Mouse (Mus musculus): Measurements from ENCODE around the gene Ankrd13b.
A peak's percentile ranks its signal among the peaks of the same experiment; 100 is the strongest.
"Not testable (repeated sequence)": the region's sequence is repeated elsewhere in the genome, so short reads cannot be mapped to it uniquely, and the experiment has no call there.

The Ankrd13b gene

DNA sequence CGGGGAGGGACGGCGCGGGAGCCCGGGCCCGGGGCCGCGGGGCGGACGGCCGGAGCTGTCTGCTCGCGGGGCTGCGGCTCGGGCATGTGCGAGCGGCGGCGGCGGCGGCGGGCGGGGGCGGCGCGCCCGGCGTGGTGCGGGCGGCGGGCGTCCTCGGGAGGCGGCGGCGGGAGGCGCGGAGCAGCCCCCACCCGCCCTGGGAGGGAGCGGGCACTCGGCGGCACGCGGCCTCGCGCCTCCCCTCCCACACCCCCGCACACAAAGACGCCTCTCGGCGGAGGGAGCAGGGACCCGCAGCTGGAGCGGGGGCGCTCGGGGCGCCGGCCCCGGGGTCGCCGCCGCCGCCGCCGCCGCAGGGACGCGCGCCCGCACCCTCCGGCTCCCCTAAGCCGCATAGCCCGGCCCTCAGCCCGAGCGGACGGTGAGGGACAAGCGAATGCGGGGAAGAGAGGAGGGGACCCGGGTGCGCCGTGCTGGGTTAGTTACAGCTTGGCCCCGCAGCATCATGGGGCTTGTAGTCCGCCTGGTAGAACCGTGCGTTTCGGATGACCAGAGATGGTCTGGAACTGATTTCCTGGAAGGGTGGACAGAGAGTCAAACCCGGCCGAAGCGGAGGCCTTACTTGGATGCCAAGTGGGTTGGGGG, at the start of gene Ankrd13b:
Gene Ankrd13b, minus strand, starts transcription at position 88 of the 645 bp plus-strand sequence.
- DNase-seq = peak; percentile 73

DNA sequence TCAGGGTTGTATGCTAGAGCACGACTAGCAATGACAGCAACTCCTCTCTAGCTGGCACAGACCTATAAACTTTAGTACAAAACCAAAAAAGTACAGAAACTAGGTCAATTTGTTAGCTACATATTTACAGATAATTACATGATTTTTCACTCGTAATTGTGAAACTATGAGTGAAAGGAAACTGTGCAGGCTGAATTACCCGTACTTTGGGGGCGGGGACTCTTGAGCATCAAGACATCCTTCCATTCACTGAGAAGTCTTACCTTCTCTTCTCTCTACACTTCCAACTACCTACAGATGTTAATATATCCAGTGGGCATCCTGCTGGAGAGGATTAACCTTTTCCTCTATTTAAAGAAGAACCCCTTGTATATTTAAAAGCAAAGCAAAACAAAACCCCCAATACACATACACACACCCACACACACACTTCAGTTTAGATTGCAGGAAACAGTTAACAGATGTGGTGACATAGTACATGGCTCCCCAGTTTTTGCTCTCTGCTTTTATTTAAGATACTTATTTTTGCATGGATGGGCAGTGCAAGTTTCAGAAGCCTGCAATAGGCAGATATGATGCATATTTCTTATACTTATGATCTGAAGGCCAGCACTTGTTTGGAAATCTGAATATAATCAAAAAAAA, 42.8 kb upstream of the Ankrd13b start:
- no peak for DNase-seq

DNA sequence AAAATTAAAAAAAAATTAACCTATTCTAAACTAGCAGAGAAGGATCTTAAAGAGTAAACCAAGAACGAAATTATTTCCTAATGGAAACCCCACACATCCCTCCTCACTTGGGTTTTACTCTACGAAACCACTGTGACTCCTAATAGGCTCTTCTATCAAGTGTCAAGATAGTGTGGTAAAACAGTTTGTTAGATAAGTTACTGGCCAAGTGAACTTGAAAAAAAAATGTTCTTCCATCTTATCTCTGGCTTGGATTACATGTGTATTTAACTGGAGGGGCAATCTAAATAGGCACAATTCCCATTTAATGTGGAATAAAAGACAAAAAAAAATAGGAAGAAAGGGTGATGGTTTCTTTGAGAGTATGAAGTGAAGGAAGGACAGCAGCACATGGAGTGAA, 41.4 kb upstream of the Ankrd13b start:
- DNase-seq = no peak

DNA sequence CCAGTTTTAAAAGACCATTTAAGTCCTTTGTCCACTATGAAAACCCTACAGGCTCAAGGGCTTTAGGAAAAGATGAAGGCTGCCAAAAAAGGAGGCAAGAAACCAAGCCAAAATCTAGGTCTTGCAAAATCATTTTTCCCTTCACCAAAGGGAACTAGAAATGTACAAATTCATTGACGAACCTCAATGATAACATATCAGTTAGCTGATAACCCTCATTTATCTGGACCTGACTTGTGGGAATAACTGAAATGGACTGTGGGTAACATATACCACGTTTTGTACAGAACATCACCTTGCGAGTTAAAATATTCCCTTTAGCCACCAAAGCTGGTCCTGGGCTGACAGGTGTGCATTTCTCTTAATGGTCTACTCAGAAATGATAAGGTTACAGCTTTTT, 40.2 kb upstream of the Ankrd13b start:
- no peak for DNase-seq

DNA sequence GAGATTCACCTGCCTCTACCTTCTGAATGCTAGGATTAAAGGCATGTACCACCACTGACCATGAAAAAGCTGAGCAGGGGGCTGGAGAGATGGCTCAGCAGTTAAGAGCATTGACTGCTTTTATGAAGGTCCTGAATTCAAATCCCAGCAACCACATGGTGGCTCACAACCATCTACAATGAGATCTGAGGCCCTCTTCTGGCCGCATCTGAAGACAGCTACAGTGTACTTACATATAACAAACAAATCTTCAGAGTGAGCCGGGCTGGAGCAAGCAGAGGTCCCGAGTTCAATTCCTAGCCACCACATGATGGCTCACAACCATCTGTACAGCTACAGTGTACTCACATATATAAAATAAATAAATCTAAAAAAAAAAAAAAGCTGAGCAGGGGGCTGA, 38.9 kb upstream of the Ankrd13b start:
- DNase-seq = not testable (repeated sequence)

DNA sequence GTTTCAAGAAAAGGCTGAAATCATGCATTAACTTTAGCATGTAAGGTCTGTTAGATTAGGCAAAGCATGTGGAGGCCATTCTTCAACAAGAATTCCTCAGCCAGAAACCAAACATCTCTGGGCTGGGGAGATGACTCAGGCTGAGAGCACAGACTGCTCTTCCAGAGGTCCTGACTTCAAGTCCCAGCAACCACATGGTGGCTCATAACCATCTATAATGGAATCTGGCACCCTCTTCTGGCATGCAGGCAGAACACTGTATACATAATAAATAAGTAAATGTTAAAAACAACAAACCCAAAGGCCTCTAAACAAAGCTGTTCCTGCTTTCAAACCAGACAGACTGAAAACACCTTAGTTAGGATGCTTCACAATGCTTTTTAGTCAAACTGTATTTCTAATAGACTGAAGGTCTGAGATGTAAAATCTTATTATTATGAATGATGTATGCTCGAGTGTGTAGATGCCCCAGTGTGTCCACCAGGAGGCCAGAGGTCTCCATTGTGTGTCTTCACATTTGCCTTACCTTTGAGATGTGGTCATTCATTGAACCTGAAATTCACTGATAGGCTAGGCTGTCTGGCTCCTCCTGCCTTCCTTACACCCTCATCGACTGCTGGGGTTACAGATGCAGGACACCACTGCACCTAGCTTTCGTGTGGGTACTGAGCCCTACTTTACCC, 36.5 kb upstream of the Ankrd13b start:
- DNase-seq = no peak

DNA sequence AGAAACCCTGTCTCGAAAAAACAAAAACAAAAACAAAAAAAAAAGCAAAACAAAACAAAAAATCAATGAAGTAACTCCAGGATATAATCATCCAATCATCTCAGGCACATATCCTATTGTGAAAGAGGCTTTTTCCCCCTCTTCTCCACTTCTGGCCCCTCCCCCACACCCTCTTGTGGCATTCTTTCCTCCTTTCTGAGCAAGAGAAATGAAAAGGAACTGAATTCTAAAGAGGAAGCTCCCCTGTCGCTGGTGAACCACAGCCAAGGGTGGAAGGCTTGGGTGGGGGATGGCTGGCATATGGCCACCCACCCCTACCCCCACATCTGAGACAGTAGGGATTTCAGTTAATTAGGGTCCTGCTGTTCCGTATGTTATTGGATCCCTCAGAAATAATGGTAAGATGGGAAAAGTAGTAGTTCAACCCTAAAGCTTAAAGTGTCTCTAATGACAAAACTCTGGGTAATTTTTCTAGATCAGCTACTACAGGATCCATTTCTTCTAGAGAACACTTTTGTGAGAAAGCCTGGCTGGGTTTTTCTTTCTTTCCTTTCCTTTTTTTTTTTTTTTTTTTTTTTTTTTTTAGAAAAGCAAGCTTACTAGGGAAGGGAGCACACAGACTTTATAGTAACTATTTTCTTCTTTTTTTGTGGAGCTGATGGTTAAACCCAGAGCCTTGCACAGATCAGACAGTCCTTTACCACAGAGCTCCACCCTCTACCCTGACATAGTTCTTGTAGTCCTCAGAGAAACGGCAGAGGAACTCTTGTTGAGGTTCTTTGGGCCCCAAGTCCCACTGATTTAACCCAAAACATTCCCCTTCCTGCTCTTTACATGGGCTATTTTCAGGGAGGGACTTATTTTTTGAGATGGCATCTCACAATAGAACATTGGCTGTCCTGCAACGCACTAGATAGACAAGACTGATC, 31.4 kb upstream of the Ankrd13b start:
- peak; percentile 34 for DNase-seq

DNA sequence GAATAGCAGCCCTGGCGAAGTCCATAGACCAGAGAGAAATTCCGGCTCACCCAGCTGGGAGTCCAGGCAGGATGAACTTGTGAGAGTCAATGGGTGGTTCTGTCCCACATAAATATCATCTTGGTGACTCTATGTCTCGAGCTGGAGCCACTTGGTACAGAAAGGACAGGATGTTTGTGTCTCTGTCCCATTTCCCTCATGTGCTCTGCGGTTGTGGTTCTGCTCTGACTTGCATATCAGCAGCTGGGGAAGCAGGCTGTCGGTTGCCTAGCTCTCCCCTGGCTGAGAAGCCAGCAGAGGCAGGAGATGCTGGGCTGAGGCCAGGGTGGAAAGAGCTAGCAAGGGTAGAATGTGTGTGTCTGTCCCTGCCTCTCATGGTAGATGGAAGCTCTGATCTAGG, 29.6 kb upstream of the Ankrd13b start, which contains the start of gene Gm10392:
Gene Gm10392, minus strand, starts transcription at position 156 of the 400 bp plus-strand sequence.
- DNase-seq = peak; percentile 47

DNA sequence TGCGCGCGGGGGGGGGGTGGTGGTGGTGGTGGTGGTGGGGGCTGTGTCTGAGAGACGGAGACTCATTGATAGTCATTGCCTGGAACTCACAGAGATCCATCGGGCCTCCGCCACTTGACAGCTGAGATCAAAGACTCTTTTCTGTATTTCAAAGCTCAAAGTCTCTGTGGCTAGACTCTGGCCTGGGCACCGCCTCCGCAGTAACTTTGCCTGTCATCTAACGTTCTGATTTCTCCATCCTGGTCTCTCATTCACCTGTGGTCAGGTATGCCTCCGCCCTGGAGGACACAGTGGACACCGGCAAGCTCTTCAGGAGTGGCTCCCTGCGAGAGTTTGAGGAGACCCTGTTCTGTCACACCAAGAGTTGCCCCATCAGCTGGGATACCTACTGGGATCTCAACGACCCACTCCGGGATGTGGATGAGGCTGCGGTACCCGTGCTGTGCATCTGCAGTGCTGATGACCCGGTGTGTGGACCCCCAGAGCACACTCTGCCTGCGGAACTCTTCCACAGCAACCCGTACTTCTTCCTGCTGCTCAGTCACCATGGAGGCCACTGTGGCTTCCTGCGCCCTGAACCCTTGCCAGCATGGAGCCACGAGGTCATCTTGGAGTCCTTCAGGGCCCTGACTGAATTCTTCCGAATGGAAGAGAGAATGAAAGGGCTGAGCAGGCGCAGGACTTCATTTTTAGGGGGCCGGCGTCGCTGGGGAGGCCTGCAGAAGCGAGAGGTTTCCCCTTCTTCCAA, 28.7 kb upstream of the Ankrd13b start:
- DNase-seq = peak; percentile 4

DNA sequence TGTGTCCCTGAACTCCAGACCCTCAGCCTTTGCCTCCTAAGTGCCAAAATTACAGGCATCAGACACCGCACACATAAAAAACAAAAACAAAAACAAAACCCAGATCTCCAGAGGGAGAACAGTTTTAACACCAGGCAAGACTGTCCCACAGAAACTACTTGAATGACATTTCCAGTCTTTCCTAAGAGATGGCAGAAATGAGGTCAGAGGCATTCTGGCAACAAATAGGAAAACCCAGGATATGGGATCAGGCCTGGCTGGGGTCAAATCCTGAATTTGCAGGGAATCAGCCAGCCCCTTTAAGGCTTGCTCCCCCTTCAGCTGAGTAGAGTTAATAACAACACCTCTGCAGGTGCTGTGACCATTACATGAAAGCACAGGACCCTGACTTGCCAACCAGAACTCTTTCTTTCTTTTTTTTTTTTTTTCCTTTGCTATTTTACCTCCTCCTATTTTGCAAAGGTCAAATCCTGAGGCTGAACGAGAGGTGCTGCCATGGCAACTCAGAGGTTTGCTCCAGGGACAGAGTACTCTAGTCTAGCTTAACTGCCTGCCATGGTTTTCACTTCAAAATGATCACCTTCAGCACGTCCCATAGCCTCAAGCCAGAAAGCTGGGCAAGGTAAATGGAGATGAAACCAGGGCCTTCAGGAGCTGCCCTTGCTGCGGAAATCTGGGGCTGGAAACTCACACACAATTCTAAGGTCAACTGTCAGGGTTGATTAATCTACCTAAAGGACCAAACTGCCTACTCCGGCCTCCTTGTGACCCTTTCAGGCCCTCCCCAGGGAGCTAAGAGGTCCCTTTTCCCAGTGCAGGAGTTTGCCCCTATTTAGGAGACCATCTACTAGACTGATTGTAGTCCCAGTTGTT, 27.3 kb upstream of the Ankrd13b start:
- DNase-seq = peak; percentile 29

DNA sequence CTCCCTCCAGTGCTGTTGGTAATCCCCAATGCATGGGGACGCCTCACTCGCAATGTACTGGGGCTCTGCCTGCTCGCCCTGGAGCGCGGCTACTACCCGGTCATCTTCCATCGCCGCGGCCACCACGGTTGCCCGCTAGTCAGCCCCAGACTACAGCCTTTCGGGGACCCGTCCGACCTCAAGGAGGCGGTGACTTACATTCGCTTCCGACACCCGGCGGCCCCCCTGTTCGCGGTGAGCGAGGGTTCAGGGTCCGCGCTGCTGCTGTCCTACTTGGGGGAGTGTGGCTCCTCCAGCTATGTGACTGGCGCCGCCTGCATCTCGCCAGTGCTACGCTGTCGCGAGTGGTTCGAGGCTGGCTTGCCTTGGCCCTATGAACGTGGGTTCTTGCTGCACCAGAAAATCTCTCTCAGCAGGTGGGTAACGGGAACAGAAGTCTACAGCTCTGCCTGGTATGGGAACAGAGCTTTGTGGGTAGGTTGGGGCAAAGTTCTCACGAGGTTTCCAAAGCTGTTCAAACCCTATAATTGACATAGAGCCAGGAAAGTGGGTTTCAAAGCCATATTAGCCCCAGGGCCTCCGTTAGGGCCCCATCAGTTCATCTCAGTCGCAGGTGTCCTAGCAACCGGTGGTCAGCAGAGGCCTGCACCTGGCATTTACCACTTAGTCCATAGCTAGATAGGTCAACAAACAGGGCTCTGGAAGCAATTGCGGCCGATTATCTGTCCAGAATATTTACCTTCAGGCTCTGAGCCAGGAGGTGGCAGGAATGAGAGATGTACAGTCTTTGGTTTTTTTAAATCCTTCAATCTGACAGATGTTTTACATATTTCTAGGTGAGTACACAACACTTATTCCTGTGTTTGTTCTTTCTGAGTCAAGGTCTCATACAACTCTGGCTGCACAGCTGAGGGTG, 26.4 kb upstream of the Ankrd13b start, which contains the start of gene Trp53i13:
Gene Trp53i13, minus strand, starts transcription at position 344 of the 916 bp plus-strand sequence.
- peak; percentile 49 for DNase-seq

DNA sequence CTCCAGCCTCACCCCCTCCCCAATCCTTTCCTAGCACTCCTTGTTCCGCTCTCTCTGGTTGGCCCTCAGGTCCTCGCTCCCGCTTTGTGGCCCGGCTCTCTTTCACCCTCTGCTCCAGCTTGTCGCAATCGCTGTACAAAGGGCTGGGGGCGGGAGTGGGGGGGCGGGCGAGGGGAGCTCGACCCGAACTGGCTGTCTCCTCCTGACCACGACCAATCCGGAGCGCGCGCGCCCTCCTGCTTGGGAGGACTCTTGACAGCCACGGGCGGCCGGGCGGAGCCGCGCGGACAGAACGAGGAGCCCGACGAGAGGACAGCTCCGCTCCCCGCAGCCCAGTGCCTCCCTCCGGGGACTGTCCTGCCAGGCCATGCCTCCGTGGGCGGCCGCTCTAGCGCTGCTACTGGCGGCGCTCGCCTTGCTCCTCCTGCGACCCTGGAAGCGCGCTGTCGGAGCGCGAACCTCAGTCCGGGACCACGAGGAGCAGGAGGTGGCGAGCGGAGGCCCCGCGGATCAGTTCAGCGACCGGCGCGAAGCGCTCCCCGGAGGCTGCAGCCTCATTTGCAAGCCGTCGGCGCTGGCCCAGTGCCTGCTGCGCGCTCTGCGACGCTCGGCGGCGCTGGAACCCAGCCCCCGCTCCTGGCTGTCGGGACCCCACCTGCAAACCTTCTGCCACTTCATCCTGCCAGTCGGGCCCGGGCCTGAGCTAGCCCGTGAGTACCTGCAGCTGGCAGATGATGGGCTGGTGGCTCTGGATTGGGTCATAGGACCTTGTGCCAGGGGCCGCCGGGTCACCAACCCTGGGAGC, 25.6 kb upstream of the Ankrd13b start, which contains the start of gene Abhd15:
Gene Abhd15, plus strand, starts transcription at position 290 of the 805 bp plus-strand sequence.
- DNase-seq = peak; percentile 81

DNA sequence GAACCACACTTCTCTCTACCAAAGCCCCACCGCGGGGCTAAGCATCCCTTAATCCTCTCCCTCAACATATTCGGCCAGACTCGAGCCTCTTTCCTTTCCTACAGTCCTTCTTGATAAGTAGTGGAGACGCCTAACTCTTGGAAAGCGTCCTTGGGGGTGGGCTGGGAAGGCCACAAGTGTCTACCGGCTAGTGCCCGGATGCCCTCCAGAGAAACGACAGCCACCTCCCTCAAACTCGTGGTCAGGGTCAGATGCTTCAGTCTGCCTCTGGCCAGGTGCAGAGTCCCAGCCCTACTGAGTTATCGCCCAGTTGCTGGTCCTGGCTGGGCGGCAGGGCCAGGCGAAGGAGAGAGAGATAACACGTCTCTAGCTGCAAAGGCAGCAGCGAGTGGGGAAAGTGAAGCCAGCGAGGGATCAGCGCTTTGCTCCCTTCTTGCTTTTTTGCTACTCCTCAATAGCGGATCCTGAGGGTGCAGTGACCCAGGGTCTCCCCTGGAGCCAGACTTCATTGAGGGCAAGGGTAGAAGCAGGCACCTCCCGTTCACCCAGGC, 24.9 kb upstream of the Ankrd13b start:
- peak; percentile 27 for DNase-seq

DNA sequence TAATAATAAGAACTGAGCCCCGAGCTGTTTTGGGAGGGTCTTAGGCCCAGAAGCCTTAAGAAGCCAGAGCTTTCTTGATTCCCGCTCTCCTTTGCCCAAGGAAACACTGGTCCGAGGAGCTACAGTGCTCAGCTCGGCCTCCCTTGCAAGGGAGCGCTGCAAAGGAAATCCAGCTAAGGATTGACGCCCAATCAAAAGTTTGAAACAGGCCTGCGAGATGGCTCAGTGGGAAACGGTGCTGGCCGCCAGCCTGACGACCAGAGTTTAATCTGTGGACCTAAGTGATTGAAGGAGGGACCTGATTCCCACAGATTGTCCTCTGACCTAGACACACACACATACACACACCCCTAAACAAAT, 24.3 kb upstream of the Ankrd13b start:
- peak; percentile 43 for DNase-seq

DNA sequence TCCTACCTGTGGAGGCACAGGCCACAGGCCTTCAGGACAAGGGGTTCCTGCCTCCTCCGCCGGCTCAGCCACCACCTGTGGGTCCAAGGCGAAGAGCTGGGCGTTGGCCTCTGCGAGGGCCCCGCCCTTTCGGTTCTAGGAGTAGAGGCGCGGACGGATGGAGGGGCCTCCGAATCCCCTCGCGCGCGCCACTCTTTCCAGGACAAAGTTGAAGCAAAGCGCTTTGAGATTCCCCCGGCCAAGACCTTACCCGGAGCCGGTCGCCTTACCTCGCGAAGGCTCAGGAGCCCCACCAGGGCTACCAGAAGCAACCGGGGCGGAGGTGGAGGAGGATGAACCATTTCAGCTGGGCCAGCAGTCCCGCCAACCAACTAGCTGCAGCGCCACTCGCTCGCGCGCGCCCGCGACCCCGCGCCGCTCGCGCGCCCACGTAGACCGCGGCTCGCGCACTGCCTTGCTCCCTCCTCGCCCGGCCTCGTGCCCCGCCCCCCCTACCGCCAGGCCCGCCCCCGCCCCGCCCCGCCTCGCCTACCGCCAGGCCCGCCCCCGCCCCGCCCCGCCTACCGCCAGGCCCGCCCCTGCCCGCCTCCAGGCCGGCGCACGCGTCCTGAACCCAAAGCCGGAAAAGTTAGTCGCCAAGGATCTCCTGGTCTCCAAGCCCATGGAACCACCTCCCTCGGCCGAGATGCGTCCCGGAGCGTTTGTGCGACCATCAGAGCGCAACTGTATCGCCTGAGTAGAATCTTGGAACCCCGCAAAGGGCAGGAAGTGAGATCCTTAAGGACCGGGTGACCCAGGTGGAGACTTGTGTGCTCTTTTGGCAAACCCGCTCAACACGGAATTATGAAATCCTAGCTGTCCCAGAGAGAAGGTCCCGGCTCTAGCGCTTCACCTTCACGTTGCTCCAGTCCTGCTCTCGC, 23.7 kb upstream of the Ankrd13b start:
- DNase-seq = peak; percentile 86

DNA sequence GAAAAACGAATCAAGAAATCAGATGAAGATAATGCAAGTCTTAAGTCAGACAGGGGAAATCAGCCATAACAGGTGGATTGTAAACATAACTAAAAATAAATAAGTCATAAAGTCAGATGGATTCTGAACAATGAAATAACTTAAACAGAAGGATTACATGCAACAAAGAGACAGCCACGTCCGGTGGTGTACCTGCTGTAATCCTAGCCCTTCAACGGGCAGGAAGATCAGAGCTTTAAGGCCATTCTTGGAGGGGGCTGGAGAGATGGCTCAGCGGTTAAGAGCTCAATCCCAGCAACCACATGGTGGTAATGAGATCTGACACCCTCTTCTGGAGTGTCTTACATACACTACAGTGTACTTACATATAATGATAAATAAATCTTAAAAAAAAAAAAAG, 21.9 kb upstream of the Ankrd13b start:
- no peak for DNase-seq
